Mouse (Mus musculus) heart, embryonic 16.5 days (tissue): ENCODE measurements around the gene Pdzd7. TPM values are rescaled to one million over a fixed set of nuclear protein-coding genes. Genes with fewer than 3 reads are reported as not detected.

ENCODE experiments used
- ATAC-seq: fragments of 200-750 bp; cut with Nextera tagmentation; replicated peaks from 2 replicates; pipeline ENCODE4 v1.8.0; 2017; ENCODE audit warnings: moderate number of reproducible peaks; ENCODE audit not compliant: insufficient read depth, low FRiP score; ENCODE audit errors: extremely low read depth
- H3K27ac ChIP-seq: fragments of 300-500 bp; sonication (generic); 2 replicates; pipeline ENCODE4 v1.5.1; 2014; ENCODE audit warnings: mild to moderate bottlenecking, low read length, control low read depth, moderate library complexity
- H3K27me3 ChIP-seq: fragments of 300-500 bp; sonication (generic); 2 replicates; pipeline ENCODE4 v1.6.1; 2014; ENCODE audit warnings: low read length, mixed read lengths; ENCODE audit not compliant: control insufficient read depth, insufficient read depth
- H3K36me3 ChIP-seq: fragments of 300-500 bp; sonication (generic); 2 replicates; pipeline ENCODE4 v1.6.1; 2014; ENCODE audit not compliant: control insufficient read depth, insufficient read depth
- H3K4me1 ChIP-seq: fragments of 300-500 bp; sonication (generic); 2 replicates; pipeline ENCODE4 v1.6.1; 2014; ENCODE audit warnings: low read length, mixed read lengths; ENCODE audit not compliant: control insufficient read depth, insufficient read depth
- H3K4me2 ChIP-seq: fragments of 300-500 bp; sonication (generic); 2 replicates; pipeline ENCODE4 v1.6.1; 2014; ENCODE audit warnings: low read depth, mild to moderate bottlenecking, control low read depth, low read length
- H3K4me3 ChIP-seq: fragments of 300-500 bp; sonication (generic); 2 replicates; pipeline ENCODE4 v1.5.1; 2014; ENCODE audit warnings: mild to moderate bottlenecking, control low read depth, low read length
- H3K9ac ChIP-seq: fragments of 300-500 bp; sonication (generic); 2 replicates; pipeline ENCODE4 v1.6.1; 2014; ENCODE audit warnings: low read length, control low read depth
- H3K9me3 ChIP-seq: fragments of 300-500 bp; sonication (generic); replicated peaks from 2 replicates; pipeline ENCODE4 v1.6.1; 2016; ENCODE audit warnings: low read length; ENCODE audit not compliant: control insufficient read depth
- WGBS: fragments of 180-500 bp; shearing (Covaris S2); extraction: QIAGEN DNeasy Blood & Tissue Kit; methylation state at CpG from one replicate; pipeline ENCODE4 v1.1.7; 2014; 5-methylcytosine and 5-hydroxymethylcytosine counted together
- polyA plus RNA-seq: library from polyadenylated mRNA; unstranded; fragments of >200 nt; fragmentation: Nextera tagmentation; extraction: Ambion mirVana; gene quantifications from 2 replicates; pipeline ENCODE4 v1.2.1, GENCODE M21; 2015

Pdzd7 gene
- polyA plus RNA-seq, 1 experiment from 2014 or later: 0.14 TPM

GRCm38 (mm10) chr19:45027848-45028247 lies 17.7 kb downstream of the Pdzd7 start:
- peaks cover 44% of the 10 kb centered on the region for H3K36me3 ChIP-seq
- no peaks in the 10 kb centered on the region for H3K9me3 ChIP-seq
- H3K9ac ChIP-seq: no peak overlapping the region
- peaks cover 30% of the 10 kb centered on the region for H3K4me1 ChIP-seq
- H3K4me2 ChIP-seq: no peak overlapping the region
- no peaks in the 10 kb centered on the region for H3K27me3 ChIP-seq
- no peak for ATAC-seq
- no peak overlapping the region for H3K27ac ChIP-seq
- WGBS: 78% methylated on average over 6 of the region's 6 CpGs
- H3K4me3 ChIP-seq: no peak overlapping the region

GRCm38 (mm10) chr19:45026958-45027670 lies 18.4 kb downstream of the Pdzd7 start:
- WGBS: 62% methylated on average over 6 of the region's 6 CpGs
- Histone ChIP-seq H3K27ac (no peak overlapping the region; the same call in none of the 2 replicates), H3K27me3 (no peaks in the 10 kb centered on the region), H3K4me3 (no peak overlapping the region), H3K9me3 (no peaks in the 10 kb centered on the region), H3K4me2 (no peak overlapping the region), H3K4me1 (peaks cover 25% of the 10 kb centered on the region), H3K9ac (no peak overlapping the region), H3K36me3 (peaks cover 46% of the 10 kb centered on the region)
- ATAC-seq: no peak

GRCm38 (mm10) chr19:45025937-45026568 lies 19.5 kb downstream of the Pdzd7 start:
- Histone ChIP-seq H3K4me2 (no peak overlapping the region), H3K36me3 (peaks cover 52% of the 10 kb centered on the region)
- no peak for ATAC-seq

GRCm38 (mm10) chr19:45024775-45025174 lies 20.7 kb downstream of the Pdzd7 start:
- H3K4me3 ChIP-seq: no peak overlapping the region
- no peaks in the 10 kb centered on the region for H3K27me3 ChIP-seq
- H3K36me3 ChIP-seq: peaks cover 52% of the 10 kb centered on the region
- 88% methylated on average over 20 of the region's 20 CpGs for whole genome bisulfite sequencing
- no peak overlapping the region for H3K4me2 ChIP-seq
- H3K4me1 ChIP-seq: peaks cover 21% of the 10 kb centered on the region
- no peak overlapping the region for H3K27ac ChIP-seq
- no peak overlapping the region for H3K9ac ChIP-seq
- ATAC-seq: no peak
- no peaks in the 10 kb centered on the region for H3K9me3 ChIP-seq

More at GRCm38 (mm10) chr19:45025937-45026568, 19.5 kb downstream of the Pdzd7 start:
- Histone ChIP-seq H3K4me3 (no peak overlapping the region), H3K27ac (no peak overlapping the region), H3K9ac (no peak overlapping the region), H3K4me1 (peaks cover 20% of the 10 kb centered on the region), H3K27me3 (no peaks in the 10 kb centered on the region), H3K9me3 (no peaks in the 10 kb centered on the region)
- 91% methylated on average over 37 of the region's 37 CpGs for WGBS

- H3K36me3 ChIP-seq: peaks cover 52% of the 10 kb centered on the region
- ATAC-seq: no peak
- WGBS: 81% methylated on average over 11 of the region's 11 CpGs
- no peak overlapping the region for H3K9ac ChIP-seq
- no peak overlapping the region for H3K27ac ChIP-seq
- no peak overlapping the region for H3K4me2 ChIP-seq
- no peak overlapping the region for H3K4me3 ChIP-seq
- H3K27me3 ChIP-seq: no peaks in the 10 kb centered on the region
- no peaks in the 10 kb centered on the region for H3K9me3 ChIP-seq
- H3K4me1 ChIP-seq: peaks cover 29% of the 10 kb centered on the region
These were observed 21.5 kb downstream of the Pdzd7 start for GRCm38 (mm10) chr19:45023993-45024392.

- Histone ChIP-seq H3K27me3 (no peaks in the 10 kb centered on the region), H3K4me2 (peak overlapping the region; percentile 38; the same call in 1 of the 2 replicates), H3K9ac (0 out of 2 replicates have a peak overlapping the region, but pooled peaks have one; percentile 25), H3K9me3 (no peaks in the 10 kb centered on the region), H3K4me1 (peaks cover 32% of the 10 kb centered on the region), H3K36me3 (peaks cover 36% of the 10 kb centered on the region), H3K4me3 (no peak overlapping the region), H3K27ac (no peak overlapping the region)
- WGBS: 71% methylated on average over 15 of the region's 15 CpGs
- no peak for ATAC-seq
These were observed 24.2 kb downstream of the Pdzd7 start for GRCm38 (mm10) chr19:45021362-45021761.

GRCm38 (mm10) chr19:45020348-45020747 lies 25.2 kb downstream of the Pdzd7 start:
- Histone ChIP-seq H3K27me3 (no peaks in the 10 kb centered on the region), H3K4me2 (peak overlapping the region; percentile 38), H3K36me3 (peaks cover 26% of the 10 kb centered on the region), H3K27ac (no peak overlapping the region; the same call in 1 of the 2 replicates), H3K4me1 (peaks cover 34% of the 10 kb centered on the region), H3K9ac (peak overlapping the region; percentile 27), H3K9me3 (no peaks in the 10 kb centered on the region), H3K4me3 (peak overlapping the region; percentile 8)
- no peak for ATAC-seq
- WGBS: 54% methylated on average over 6 of the region's 6 CpGs

- Histone ChIP-seq H3K9me3 (no peaks in the 10 kb centered on the region), H3K36me3 (peaks cover 9% of the 10 kb centered on the region), H3K27ac (peak overlapping the region; percentile 100), H3K27me3 (no peaks in the 10 kb centered on the region), H3K9ac (peak overlapping the region; percentile 95), H3K4me2 (peak overlapping the region; percentile 96), H3K4me3 (peak overlapping the region; percentile 79), H3K4me1 (peaks cover 47% of the 10 kb centered on the region)
- no peak for ATAC-seq
- 3% methylated on average over 13 of the region's 13 CpGs for WGBS
These were observed 27.1 kb downstream of the Pdzd7 start for GRCm38 (mm10) chr19:45018351-45018831.

GRCm38 (mm10) chr19:45017909-45018308 lies 27.6 kb downstream of the Pdzd7 start:
- Histone ChIP-seq H3K27ac (peak overlapping the region; percentile 100), H3K4me3 (peak overlapping the region; percentile 79), H3K9ac (peak overlapping the region; percentile 95), H3K9me3 (no peaks in the 10 kb centered on the region), H3K4me1 (peaks cover 50% of the 10 kb centered on the region), H3K27me3 (no peaks in the 10 kb centered on the region), H3K4me2 (peak overlapping the region; percentile 96), H3K36me3 (peaks cover 9% of the 10 kb centered on the region)
- WGBS: under 1% methylated on average over 45 of the region's 48 CpGs
- ATAC-seq: peak; percentile 65
